Mouse (Mus musculus) ZHBTc4 (cell line): Measurements from ENCODE around the gene Plxna2.

Experiments used
- DNase-seq: peaks from one replicate; pipeline ENCODE4 v3.0.0-alpha.2; 2011; ENCODE audit warnings: low read depth, low spot score

Gene Plxna2

DNA sequence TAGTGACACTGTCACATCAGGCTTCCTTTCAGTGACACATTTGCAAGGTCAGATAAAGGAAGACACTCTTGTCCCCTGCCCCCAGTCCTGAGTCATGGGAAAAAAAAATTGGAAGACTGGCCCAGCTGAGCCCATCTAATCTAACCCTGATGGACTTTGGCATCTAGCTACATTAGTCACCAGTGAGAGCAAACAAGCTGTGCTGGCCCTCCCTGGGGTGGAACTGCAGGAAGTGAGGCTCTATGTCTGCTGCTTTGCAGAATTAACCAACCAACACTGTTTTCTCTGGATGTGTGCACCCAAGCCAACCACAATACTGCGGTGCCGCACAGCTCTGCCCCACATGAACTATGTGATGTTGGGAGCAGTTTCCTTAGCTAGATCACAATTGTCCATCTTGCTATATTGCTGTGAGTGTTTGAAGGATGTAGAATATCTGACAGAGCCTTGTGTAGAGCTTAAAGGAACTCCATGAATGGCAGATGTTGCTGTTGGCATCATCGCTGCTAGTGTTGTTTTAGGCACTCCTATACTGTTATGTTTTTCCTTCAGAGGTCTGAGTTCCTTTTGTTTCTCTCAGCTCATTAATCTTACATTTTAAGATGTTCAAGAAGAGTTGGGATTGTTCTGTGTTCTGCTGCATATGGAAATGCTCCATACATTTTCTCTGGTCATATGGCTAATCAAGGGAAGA, 42.6 kb downstream of the Plxna2 start:
- DNase-seq, result no peak

DNA sequence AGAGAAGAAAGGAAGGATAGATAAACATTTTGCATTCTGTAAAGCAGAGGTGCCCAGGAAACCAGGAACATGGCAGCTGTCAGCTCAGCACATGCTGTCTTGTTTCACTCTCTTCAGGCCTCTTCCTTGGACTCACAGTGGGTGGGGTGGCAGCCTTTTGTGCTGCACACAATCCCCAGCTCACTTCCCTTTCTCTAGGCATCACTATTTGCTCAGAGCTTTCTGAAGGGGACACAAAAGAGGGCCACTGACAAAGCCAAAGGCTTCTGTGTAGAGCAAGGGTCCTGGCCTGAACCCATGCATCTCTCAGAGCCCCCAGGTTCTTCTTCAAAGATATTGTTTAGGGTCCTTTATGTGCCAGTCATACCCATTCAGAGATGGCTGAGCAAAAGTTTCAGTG, 45.0 kb downstream of the Plxna2 start:
- peak; percentile 4 for DNase-seq

DNA sequence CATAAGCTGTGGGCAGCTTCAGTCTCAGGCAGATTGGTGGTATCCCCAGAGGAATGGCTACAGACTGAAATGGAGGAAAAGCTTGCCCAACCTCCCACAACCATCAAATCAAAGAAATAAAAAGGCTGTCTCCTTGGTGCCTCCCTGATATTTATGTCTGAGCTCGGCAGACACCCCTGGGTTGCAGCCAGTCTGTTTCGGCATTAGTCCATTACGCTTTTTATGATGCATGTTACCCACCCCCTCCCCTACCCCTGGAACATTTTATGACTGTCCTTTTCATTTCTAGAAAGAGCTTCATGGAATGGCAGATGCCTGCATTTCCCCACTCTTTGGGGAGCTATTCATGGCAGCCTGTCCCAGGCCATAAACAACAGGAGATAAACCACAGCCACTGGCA, 47.7 kb downstream of the Plxna2 start:
- no peak for DNase-seq

DNA sequence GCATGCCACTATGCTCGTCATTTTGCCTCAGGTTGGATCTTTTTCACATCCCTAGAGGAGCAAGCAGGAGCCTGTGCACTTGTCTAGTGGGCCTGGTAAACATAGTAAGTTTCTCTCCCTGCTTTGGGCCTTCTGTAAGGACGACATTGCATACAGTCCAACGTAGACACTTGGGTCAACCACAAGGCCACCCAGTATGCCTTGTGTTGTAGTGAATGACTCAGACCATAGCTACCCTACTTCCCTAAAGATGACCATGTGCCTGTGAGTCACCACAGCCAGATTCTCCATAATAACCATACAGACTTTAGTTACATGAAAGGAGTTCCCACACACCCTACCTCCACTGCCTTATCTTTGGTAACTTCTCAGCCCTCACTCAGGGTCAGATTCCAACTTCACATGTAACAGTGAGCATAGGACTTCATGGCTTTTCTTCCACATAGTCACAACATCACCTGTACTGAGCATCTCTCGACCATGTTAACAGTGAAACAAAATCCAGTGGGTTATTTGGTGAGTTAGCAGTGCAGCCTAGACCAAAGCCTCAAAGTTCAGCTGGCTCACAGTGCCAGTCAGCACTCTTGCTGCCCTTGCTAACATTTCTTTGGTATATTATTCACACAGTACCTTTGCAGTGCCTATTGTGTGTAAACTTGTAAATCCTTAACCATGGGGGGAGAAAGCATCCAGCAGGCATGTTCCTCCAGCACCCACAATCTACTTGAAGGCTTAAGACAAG, 53.9 kb downstream of the Plxna2 start:
- no peak for DNase-seq

DNA sequence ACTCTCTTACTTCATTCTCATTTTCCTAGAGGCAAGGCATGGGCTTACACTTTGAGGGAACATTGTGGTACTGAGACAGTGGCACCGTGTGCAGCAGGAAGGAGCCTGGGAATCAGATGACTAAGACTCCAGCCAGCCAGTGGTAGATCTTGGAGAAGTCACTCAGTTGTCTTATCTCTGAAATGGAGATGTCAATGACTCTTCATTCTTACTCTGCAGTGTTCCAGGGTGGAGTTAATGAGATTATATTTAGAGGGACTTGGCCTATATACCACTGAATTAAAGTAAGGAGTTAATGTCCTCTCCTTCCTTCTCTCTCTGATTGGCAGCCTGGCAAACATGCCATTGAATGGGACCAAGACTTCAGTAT, 54.5 kb downstream of the Plxna2 start:
- no peak for DNase-seq

DNA sequence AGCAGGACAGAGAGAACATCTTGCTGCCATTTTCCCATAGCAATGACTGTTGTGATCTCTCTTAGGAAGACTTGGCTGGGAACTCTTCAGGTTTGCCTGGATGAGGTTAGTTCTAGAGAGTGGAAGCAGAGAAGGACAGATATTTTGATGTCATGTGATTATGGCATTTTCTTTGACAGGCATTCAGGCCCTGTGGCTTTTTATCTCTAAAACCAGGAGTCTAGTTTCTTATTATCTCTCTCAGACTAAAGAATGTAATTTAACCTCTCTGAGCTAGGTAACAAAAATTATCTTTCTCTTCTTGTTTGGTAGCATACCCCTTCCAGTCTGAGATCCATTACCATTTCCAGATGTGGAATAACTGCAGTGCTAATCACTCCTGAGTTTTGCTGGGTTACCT, 55.2 kb downstream of the Plxna2 start:
- no peak for DNase-seq

GRCm38 (mm10) chr1:194675106-194675890, 57.3 kb downstream of the Plxna2 start:
- DNase-seq, result no peak

DNA sequence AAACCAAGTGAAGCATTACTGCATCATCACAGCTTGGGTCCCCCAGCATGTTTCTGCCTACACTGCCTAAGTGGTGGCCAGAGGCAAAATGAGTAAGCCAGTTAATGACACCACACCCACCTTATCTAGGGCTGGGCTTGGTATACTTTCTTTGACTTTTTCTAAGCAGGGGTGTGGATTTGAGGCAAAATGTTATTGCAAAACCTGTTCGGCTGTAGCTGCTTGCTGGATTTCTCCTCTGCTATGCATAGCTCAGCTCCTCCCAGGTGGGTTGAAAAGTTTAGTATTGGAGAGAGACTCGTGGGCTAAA, 57.8 kb downstream of the Plxna2 start:
- DNase-seq, result no peak

- no peak for DNase-seq
Observed at GRCm38 (mm10) chr1:194677878-194678277, 59.9 kb downstream of the Plxna2 start.

- DNase-seq, result no peak
Observed at GRCm38 (mm10) chr1:194679147-194679546, 61.1 kb downstream of the Plxna2 start.

- no peak for DNase-seq
Observed at GRCm38 (mm10) chr1:194680136-194680535, 62.1 kb downstream of the Plxna2 start.

DNA sequence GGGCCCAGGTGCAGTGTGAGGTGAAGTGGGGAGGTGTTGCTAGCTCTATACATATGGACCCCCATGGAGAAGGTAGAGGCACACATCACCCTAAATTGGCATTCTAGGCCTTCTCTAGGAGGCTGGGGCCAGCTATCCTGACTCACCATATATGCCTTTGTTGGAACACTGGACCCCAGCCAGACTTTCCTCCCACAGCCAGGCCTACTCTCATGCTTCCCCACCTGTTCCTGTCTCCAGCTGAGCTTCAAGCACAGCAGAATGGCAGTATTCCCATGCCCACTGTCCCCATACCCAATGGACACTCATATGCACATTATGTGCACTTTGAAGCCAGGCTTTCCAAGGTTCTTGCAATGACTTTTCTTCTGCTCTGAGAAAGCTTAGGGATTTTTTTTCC, 64.0 kb downstream of the Plxna2 start:
- DNase-seq, result no peak

- no peak for DNase-seq
Observed at GRCm38 (mm10) chr1:194683132-194683531, 65.1 kb downstream of the Plxna2 start.

- DNase-seq, result no peak
Observed at GRCm38 (mm10) chr1:194685896-194686295, 67.9 kb downstream of the Plxna2 start.

DNA sequence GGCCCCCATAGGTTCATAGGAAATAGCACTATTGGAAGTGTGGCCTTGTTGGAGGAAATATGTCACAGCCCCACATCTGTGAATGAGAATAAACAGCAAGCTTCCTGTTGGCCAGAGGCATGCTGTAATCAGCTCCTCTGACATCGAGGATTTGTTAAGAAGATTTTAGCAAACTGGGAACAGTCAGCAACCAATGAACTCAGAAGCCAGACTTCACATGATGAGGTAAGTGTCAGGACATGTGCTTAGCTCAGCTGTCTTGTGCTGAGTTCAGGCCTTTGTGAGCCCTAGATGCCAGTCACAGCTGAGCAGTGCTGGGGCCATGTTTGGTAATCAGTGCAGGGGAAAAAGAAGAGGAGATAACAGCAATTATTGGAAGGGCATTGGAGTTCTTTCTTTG, 69.7 kb downstream of the Plxna2 start:
- DNase-seq, result no peak

DNA sequence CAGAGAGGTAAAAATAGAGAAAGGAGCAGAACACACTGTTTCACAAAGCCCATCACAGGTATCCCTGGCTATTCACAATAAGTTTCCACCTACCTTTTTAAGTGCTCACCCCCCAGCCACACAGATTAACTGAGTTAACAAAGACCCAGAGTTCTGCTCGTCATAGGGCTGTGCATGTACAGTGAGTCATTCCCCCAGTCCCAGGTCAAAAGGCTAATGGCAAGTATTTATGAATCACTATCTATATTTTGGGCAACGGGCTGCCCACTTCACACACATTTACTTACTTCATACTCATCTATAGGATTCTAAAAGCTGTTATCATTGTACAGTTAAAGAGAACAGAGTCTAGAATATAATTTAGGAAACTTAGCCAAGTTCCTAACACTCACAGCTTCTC, 70.1 kb downstream of the Plxna2 start:
- DNase-seq, result no peak

GRCm38 (mm10) chr1:194693063-194693462, 75.0 kb downstream of the Plxna2 start:
- no peak for DNase-seq

DNA sequence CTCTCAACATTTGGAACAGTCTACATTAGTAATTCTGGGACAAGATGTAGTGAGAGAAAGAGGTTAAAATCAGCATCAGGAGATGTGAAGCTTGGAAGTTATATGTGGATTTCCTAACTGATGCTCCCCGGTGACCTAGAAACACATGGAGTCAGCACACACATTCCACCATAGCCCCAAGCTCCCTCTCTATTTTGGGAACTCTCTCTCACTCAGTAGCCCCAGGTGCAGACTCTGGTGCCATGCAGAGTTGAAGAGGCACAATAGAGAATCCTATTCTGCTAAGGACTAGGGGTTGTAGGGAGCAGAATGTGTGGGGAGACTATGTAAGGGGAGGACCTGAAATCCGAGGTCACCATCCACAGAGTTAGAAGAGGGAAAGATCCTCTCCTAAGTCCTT, 75.5 kb downstream of the Plxna2 start:
- DNase-seq, result no peak

- DNase-seq, result no peak
Observed at GRCm38 (mm10) chr1:194694805-194695204, 76.8 kb downstream of the Plxna2 start.

DNA sequence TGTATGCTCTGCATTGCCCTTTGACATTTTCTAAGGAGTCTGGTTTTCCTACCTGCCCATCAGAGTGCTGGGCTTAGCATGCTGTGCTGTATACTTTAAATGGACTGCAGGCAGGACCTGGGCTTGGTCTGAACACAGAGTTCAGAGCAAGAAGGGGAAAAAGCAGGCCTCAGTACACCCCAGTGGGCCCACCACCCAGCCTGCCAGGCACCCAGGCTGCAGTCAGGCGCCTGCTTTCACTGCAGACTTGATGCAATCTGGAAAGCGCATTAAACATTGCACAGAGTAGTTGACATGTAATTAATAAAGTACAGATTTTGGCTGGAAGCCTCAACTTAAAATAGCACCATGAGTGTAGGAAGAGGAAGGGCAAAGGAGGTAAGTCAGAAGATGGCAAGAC, 79.4 kb downstream of the Plxna2 start:
- no peak for DNase-seq

- no peak for DNase-seq
Observed at GRCm38 (mm10) chr1:194699321-194699720, 81.3 kb downstream of the Plxna2 start.

- no peak for DNase-seq
Observed at GRCm38 (mm10) chr1:194703235-194703634, 85.2 kb downstream of the Plxna2 start.
